Mouse (Mus musculus) stomach, embryonic 15.5 days (tissue): ENCODE results near the gene Uimc1. TPM values are rescaled to one million over a fixed set of nuclear protein-coding genes. Genes with fewer than 3 reads are reported as not detected.

Experiments used
- ATAC-seq: fragments of 200-750 bp; cut with Nextera tagmentation; 2 replicates; pipeline ENCODE4 v1.8.0; 2017; ENCODE audit warnings: low read depth, moderate number of reproducible peaks, moderate TSS enrichment; ENCODE audit not compliant: insufficient read depth, low FRiP score
- H3K27ac ChIP-seq: fragments of 300-500 bp; sonication (generic); 2 replicates; pipeline ENCODE4 v1.5.1; 2015; ENCODE audit warnings: mild to moderate bottlenecking, inconsistent platforms
- H3K27me3 ChIP-seq: fragments of 300-500 bp; sonication (generic); replicated peaks from 2 replicates; pipeline ENCODE4 v1.6.1; 2015; ENCODE audit warnings: inconsistent platforms
- H3K36me3 ChIP-seq: fragments of 300-500 bp; sonication (generic); 2 replicates; pipeline ENCODE4 v1.6.1; 2015; ENCODE audit warnings: inconsistent platforms
- H3K4me1 ChIP-seq: fragments of 300-500 bp; sonication (generic); 2 replicates; pipeline ENCODE4 v1.6.1; 2015; ENCODE audit warnings: inconsistent platforms
- H3K4me2 ChIP-seq: fragments of 300-500 bp; sonication (generic); 2 replicates; pipeline ENCODE4 v1.6.1; 2015; ENCODE audit warnings: mild to moderate bottlenecking, inconsistent platforms
- H3K4me3 ChIP-seq: fragments of 300-500 bp; sonication (generic); replicated peaks from 2 replicates; pipeline ENCODE4 v1.5.1; 2015; ENCODE audit warnings: inconsistent platforms
- H3K9ac ChIP-seq: fragments of 300-500 bp; sonication (generic); 2 replicates; pipeline ENCODE4 v1.6.1; 2015; ENCODE audit warnings: inconsistent platforms
- H3K9me3 ChIP-seq: fragments of 300-500 bp; sonication (generic); 2 replicates; pipeline ENCODE4 v1.6.1; 2016; ENCODE audit warnings: inconsistent platforms
- WGBS: fragments of 180-500 bp; shearing (Covaris S2); methylation state at CpG from one replicate; pipeline ENCODE4 v1.1.7; 2015; 5-methylcytosine and 5-hydroxymethylcytosine counted together
- polyA plus RNA-seq: library from polyadenylated mRNA; unstranded; fragments of >200 nt; fragmentation: Nextera tagmentation; extraction: Ambion mirVana; gene quantifications from 2 replicates; pipeline ENCODE4 v1.2.1, GENCODE M21; 2015

Gene Uimc1
- polyA plus RNA-seq, 1 experiment from 2014 or later, result 29.4 TPM

DNA sequence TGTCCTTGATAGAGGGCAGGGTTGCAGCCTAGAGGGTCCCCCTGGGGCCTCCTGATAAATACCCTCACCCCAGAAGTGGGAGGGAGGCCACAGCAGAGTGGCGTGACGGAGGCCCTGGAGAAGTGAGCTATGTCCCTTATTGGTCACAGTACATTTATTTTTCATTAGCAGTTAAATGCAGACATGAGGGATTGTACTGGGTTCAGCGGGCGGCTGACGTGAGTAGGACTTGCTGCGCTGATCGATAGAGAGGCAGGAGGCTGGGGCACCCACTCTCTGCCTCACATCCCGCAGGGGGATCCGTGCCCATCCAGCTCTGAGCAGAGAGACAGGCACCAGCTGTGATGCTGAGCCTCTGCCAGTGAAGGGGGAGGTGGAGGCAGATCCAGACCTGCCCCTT is 112.7 kb downstream of the Uimc1 start:
- 72% methylated on average over 9 of the region's 9 CpGs for WGBS
- Histone ChIP-seq H3K27ac (no peak overlapping the region), H3K27me3 (no peaks in the 10 kb centered on the region), H3K36me3 (no peaks in the 10 kb centered on the region), H3K4me1 (no peaks in the 10 kb centered on the region), H3K9me3 (no peaks in the 10 kb centered on the region), H3K4me3 (no peak overlapping the region), H3K4me2 (no peak overlapping the region), H3K9ac (no peak overlapping the region)
- no peak for ATAC-seq

DNA sequence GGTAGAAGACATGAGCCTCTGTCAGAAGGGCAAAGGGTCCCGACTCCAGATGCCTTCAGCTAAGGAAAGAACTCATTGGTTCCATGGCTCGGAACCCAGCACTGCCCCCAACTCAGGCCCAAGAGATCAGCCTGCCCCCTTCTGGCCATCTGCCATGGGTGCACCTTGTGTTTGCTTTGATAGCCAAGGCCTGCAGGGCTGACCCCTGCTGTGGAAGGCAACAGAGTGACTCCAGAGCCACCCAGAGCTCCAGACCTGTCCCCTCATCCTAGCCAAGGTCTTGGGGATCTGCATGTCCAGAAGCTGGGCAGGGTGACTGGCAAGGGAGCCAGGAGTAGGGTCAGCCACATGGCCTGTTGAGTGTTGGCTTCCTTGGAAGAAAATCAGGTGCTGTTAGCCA is 116.5 kb downstream of the Uimc1 start:
- H3K27ac ChIP-seq, result no peak overlapping the region
- 42% methylated on average over 2 of the region's 2 CpGs for WGBS
- no peak overlapping the region for H3K4me3 ChIP-seq
- H3K4me1 ChIP-seq, result no peaks in the 10 kb centered on the region
- no peaks in the 10 kb centered on the region for H3K9me3 ChIP-seq
- no peak overlapping the region for H3K4me2 ChIP-seq
- ATAC-seq, result no peak
- H3K27me3 ChIP-seq, result no peaks in the 10 kb centered on the region
- H3K9ac ChIP-seq, result no peak overlapping the region
- H3K36me3 ChIP-seq, result no peaks in the 10 kb centered on the region

DNA sequence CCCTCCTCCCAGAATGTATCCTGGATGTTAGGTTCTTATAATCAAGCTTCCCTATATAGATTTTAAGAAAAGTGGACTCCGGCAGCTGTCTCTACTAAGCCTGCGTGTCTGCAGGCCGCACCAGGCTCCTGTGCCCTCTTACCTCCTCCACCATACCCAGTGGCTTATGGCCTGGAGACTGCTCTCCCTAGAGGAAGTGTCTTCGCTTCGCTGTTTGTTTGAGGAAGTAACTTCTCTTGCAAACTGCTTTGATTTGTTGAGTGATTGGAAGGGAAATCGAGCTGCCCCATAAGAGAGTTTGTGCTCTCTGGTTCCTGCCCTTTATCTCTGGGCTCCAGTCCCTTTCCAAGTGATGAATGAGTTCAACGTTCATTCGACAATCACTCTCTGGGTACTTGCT is 117.1 kb downstream of the Uimc1 start:
- no peak for ATAC-seq
- H3K27ac ChIP-seq, result no peak overlapping the region
- no peaks in the 10 kb centered on the region for H3K4me1 ChIP-seq
- H3K4me3 ChIP-seq, result no peak overlapping the region
- no peaks in the 10 kb centered on the region for H3K9me3 ChIP-seq
- H3K4me2 ChIP-seq, result no peak overlapping the region
- H3K27me3 ChIP-seq, result no peaks in the 10 kb centered on the region
- 64% methylated on average over 8 of the region's 8 CpGs for WGBS
- H3K9ac ChIP-seq, result no peak overlapping the region
- H3K36me3 ChIP-seq, result no peaks in the 10 kb centered on the region

DNA sequence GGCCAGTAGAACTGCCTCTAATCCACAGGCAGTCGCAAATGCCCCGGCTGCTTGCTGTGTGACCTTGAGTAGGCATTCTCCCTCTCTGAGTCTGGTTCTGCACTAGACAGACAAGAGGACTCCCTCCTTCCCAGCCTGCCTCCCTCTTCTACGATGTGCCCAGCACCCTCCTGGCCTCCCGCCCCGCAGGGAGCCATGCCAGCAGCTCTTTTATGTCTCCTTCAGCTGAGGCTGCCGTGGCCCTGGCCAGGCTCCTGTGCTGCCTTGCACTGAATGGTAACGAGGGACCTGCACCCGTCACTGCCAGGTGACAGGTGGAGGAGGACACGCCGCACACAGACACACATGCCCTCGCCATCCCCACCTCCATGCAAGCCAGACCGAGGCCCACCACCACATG is 119.1 kb downstream of the Uimc1 start:
- Histone ChIP-seq H3K36me3 (no peaks in the 10 kb centered on the region), H3K27ac (no peak overlapping the region), H3K4me3 (no peak overlapping the region), H3K9ac (no peak overlapping the region), H3K4me2 (no peak overlapping the region), H3K27me3 (no peaks in the 10 kb centered on the region), H3K9me3 (no peaks in the 10 kb centered on the region), H3K4me1 (no peaks in the 10 kb centered on the region)
- no peak for ATAC-seq
- WGBS, result 70% methylated on average over 12 of the region's 12 CpGs

DNA sequence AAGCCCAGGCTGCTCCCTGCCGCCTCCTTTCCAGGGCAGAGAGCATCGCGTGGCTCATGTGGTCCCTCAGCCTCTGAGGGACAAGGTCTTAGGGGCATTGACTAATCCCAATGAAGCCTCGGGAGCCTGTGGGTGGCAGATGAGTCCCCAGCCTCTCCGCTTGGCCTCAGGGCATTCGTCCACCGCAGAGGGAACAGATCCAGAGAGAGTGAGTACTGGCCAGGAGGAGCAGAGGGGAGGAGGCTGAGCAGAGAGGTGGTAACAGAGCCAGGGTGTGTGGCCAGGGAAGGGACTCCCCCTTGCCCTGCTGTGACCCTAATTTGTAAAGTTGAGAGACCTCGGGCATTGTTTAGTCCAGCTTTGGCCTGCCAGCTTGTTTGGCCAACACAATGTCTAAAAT is 121.3 kb downstream of the Uimc1 start:
- Histone ChIP-seq H3K36me3 (no peaks in the 10 kb centered on the region), H3K4me2 (no peak overlapping the region), H3K27me3 (no peaks in the 10 kb centered on the region), H3K27ac (no peak overlapping the region), H3K9ac (no peak overlapping the region), H3K9me3 (no peaks in the 10 kb centered on the region), H3K4me1 (no peaks in the 10 kb centered on the region), H3K4me3 (no peak overlapping the region)
- 53% methylated on average over 8 of the region's 8 CpGs for WGBS
- no peak for ATAC-seq

Other genes starting within 250 kb of the Uimc1 start
- 4.0 TPM in 2 replicates for gene Unc5a, start 150.9 kb downstream of the Uimc1 start, polyA plus RNA-seq
- gene Hk3, start 78.9 kb downstream of the Uimc1 start, polyA plus RNA-seq, result 2.0 and 2.2 TPM in 2 replicates
- 13.8 and 17.6 TPM in 2 replicates for gene Zfp346, start 5.0 kb upstream of the Uimc1 start, polyA plus RNA-seq
- not detected in 2 replicates for gene Gm17617, start 33.2 kb upstream of the Uimc1 start, polyA plus RNA-seq
- gene Fgfr4, start 52.3 kb upstream of the Uimc1 start, polyA plus RNA-seq, result 7.6 and 8.4 TPM in 2 replicates
- gene Nsd1, start 109.5 kb upstream of the Uimc1 start, polyA plus RNA-seq, result 57.0 and 61.1 TPM in 2 replicates
- gene Prelid1, start 220.2 kb upstream of the Uimc1 start, polyA plus RNA-seq, result 447 and 473 TPM in 2 replicates
- gene Rab24, start 221.6 kb upstream of the Uimc1 start, polyA plus RNA-seq, result 89.8 and 93.2 TPM in 2 replicates
- gene Mxd3, start 229.5 kb upstream of the Uimc1 start, polyA plus RNA-seq, result 29.2 and 32.1 TPM in 2 replicates